ENCODE assay signal across 29 mouse cellular contexts in genomic region chr10:86137589-86138173, GRCm38 (mm10).
DNase-seq lines count a peak whose midpoint lies in the region; ATAC-seq lines count a peak whose summit lies in the region.
"Had no signal": no experiment of that assay in that cellular context is flagged by ENCODE, and none has a peak within 500 bp of the region (broad histone marks: within the 10 kb centered on the region; RNA-seq: fewer than 3 reads in every experiment).

No protein-coding gene starts in this region.

- no peak for DNase-seq in lung, postnatal 36 days
- DNase-seq in testis, postnatal 10 days (ENCODE audit: low spot score), result peak; percentile 21
- no peak for DNase-seq in urinary bladder, adult 2 months (ENCODE audit: low spot score)
- DNase-seq: adrenal gland, postnatal 14 days; cerebellum, adult 2 months; cerebellum, postnatal 25 days; forebrain, postnatal 0 days; gastrocnemius, postnatal 14 days; heart, adult 18-20 months; heart, postnatal 36 days; kidney, adult 11 months; kidney, postnatal 14 days; left cerebral cortex, postnatal 4 days; retina, postnatal 1 day; right cerebral cortex, postnatal 25 days; spleen, adult 18-20 months; thymus, postnatal 14 days had no signal

- H3K27me3 ChIP-seq in kidney, embryonic 14.5 days (ENCODE audit: control insufficient read depth, insufficient read depth, low read length), result no peaks in the 10 kb centered on the region
- H3K27me3 ChIP-seq in kidney, embryonic 16.5 days (ENCODE audit: insufficient read depth, low read length), result no peaks in the 10 kb centered on the region
- H3K27me3 ChIP-seq in lung, embryonic 16.5 days (ENCODE audit: control insufficient read depth, insufficient read depth, low read depth, low read length), result no peaks in the 10 kb centered on the region
- no peaks in the 10 kb centered on the region for H3K27me3 ChIP-seq in stomach, embryonic 14.5 days (ENCODE audit: control insufficient read depth, insufficient read depth, low read length)
- H3K27me3 ChIP-seq: embryonic facial prominence, embryonic 12.5 days; hindbrain, embryonic 15.5 days; neural tube, embryonic 13.5 days; stomach, embryonic 15.5 days had no signal

- no peak overlapping the region for H3K4me2 ChIP-seq in kidney, embryonic 14.5 days (replicated peaks; ENCODE audit: low read depth, low read length)
- no peak overlapping the region for H3K4me2 ChIP-seq in kidney, embryonic 16.5 days (replicated peaks; ENCODE audit: low read depth, low read length)
- H3K4me2 ChIP-seq in lung, embryonic 16.5 days (ENCODE audit: low read depth, low read length), result no peak overlapping the region
- H3K4me2 ChIP-seq in stomach, embryonic 14.5 days (replicated peaks; ENCODE audit: low read depth, low read length), result no peak overlapping the region
- H3K4me2 ChIP-seq: embryonic facial prominence, embryonic 12.5 days; heart, embryonic 13.5 days; hindbrain, embryonic 15.5 days; neural tube, embryonic 13.5 days; stomach, embryonic 15.5 days had no signal

- H3K27ac ChIP-seq in kidney, embryonic 14.5 days (ENCODE audit: low read depth, low read length), result no peak overlapping the region
- no peak overlapping the region for H3K27ac ChIP-seq in kidney, embryonic 16.5 days (ENCODE audit: low read length)
- no peak overlapping the region for H3K27ac ChIP-seq in lung, embryonic 16.5 days (ENCODE audit: low read length)
- no peak overlapping the region for H3K27ac ChIP-seq in stomach, embryonic 14.5 days (ENCODE audit: low read length)
- H3K27ac ChIP-seq: embryonic facial prominence, embryonic 12.5 days; heart, embryonic 13.5 days; hindbrain, embryonic 15.5 days; macrophage; neural tube, embryonic 13.5 days; stomach, embryonic 15.5 days had no signal

- H3K9ac ChIP-seq in kidney, embryonic 14.5 days (ENCODE audit: low read depth, low read length), result no peak overlapping the region
- H3K9ac ChIP-seq in kidney, embryonic 16.5 days (replicated peaks; ENCODE audit: low read length), result no peak overlapping the region
- no peak overlapping the region for H3K9ac ChIP-seq in lung, embryonic 16.5 days (ENCODE audit: low read length)
- no peak overlapping the region for H3K9ac ChIP-seq in stomach, embryonic 14.5 days (replicated peaks; ENCODE audit: low read depth, low read length)
- H3K9ac ChIP-seq: embryonic facial prominence, embryonic 12.5 days; forebrain, postnatal 0 days; heart, embryonic 13.5 days; hindbrain, embryonic 15.5 days; neural tube, embryonic 13.5 days; stomach, embryonic 15.5 days had no signal

- ATAC-seq in kidney, embryonic 14.5 days (ENCODE audit: low FRiP score, low TSS enrichment), result 0 out of 2 replicates have a peak, but pooled peaks have one; percentile 16
- no peak for ATAC-seq in kidney, embryonic 16.5 days (ENCODE audit: low FRiP score, low TSS enrichment)
- peak; percentile 68 for ATAC-seq in lung, embryonic 16.5 days (ENCODE audit: low read depth)
- ATAC-seq in stomach, embryonic 14.5 days (ENCODE audit: insufficient number of reproducible peaks, insufficient read depth, low FRiP score, low read depth), result peak; percentile 53
- ATAC-seq: forebrain, postnatal 0 days; midbrain, embryonic 16.5 days had no signal

- no peak overlapping the region for H3K4me3 ChIP-seq in kidney, embryonic 14.5 days (ENCODE audit: low read length)
- no peak overlapping the region for H3K4me3 ChIP-seq in kidney, embryonic 16.5 days (ENCODE audit: low read length)
- no peak overlapping the region for H3K4me3 ChIP-seq in lung, embryonic 16.5 days (ENCODE audit: low read length)
- no peak overlapping the region for H3K4me3 ChIP-seq in stomach, embryonic 14.5 days (ENCODE audit: low read depth, low read length)
- H3K4me3 ChIP-seq: embryonic facial prominence, embryonic 12.5 days; heart, embryonic 13.5 days; hindbrain, embryonic 15.5 days; myocyte; neural tube, embryonic 13.5 days; stomach, embryonic 15.5 days had no signal

- H3K36me3 ChIP-seq in kidney, embryonic 14.5 days (ENCODE audit: control insufficient read depth, insufficient read depth, low read length), result no peaks in the 10 kb centered on the region
- no peaks in the 10 kb centered on the region for H3K36me3 ChIP-seq in kidney, embryonic 16.5 days (ENCODE audit: insufficient read depth, low read length)
- no peaks in the 10 kb centered on the region for H3K36me3 ChIP-seq in lung, embryonic 16.5 days (ENCODE audit: control insufficient read depth, insufficient read depth, low read length)
- no peaks in the 10 kb centered on the region for H3K36me3 ChIP-seq in stomach, embryonic 14.5 days (ENCODE audit: control insufficient read depth, insufficient read depth, low read length)
- H3K36me3 ChIP-seq: embryonic facial prominence, embryonic 12.5 days; heart, embryonic 13.5 days; hindbrain, embryonic 15.5 days; neural tube, embryonic 13.5 days; stomach, embryonic 15.5 days had no signal

- H3K4me1 ChIP-seq in kidney, embryonic 14.5 days (ENCODE audit: control insufficient read depth, insufficient read depth, low read length), result peaks cover 8% of the 10 kb centered on the region; the same call in 1 of the 2 replicates
- H3K4me1 ChIP-seq in kidney, embryonic 16.5 days (ENCODE audit: insufficient read depth, low read length), result no peaks in the 10 kb centered on the region
- H3K4me1 ChIP-seq in lung, embryonic 16.5 days (replicated peaks; ENCODE audit: control insufficient read depth, insufficient read depth, low read length), result peaks cover 21% of the 10 kb centered on the region
- peaks cover 8% of the 10 kb centered on the region; the same call in 1 of the 2 replicates for H3K4me1 ChIP-seq in stomach, embryonic 14.5 days (ENCODE audit: control insufficient read depth, insufficient read depth, low read length)
- H3K4me1 ChIP-seq: hindbrain, embryonic 15.5 days had no signal

- H3K9me3 ChIP-seq in kidney, embryonic 14.5 days (ENCODE audit: control insufficient read depth, low read length), result no peaks in the 10 kb centered on the region
- H3K9me3 ChIP-seq in kidney, embryonic 16.5 days (ENCODE audit: low read length), result no peaks in the 10 kb centered on the region
- H3K9me3 ChIP-seq in lung, embryonic 16.5 days (ENCODE audit: control insufficient read depth, low read length), result no peaks in the 10 kb centered on the region
- no peaks in the 10 kb centered on the region for H3K9me3 ChIP-seq in stomach, embryonic 14.5 days (ENCODE audit: control insufficient read depth, low read depth, low read length)
- H3K9me3 ChIP-seq: embryonic facial prominence, embryonic 12.5 days; heart, embryonic 13.5 days; hindbrain, embryonic 15.5 days; neural tube, embryonic 13.5 days; stomach, embryonic 15.5 days had no signal

- 53% methylated on average over 5 of the region's 5 CpGs for WGBS in kidney, embryonic 14.5 days
- WGBS in kidney, embryonic 16.5 days, result 54% methylated on average over 5 of the region's 5 CpGs
- 25% methylated on average over 5 of the region's 5 CpGs for WGBS in lung, embryonic 16.5 days
- 38% methylated on average over 5 of the region's 5 CpGs for WGBS in stomach, embryonic 14.5 days
